Mouse (Mus musculus): ENCODE data around the gene Tlr12.

GRCm38 (mm10) chr4:128664002-128664401 is 45.6 kb upstream of the Tlr12 start:
- TF ChIP-seq CTCF (IDR thresholded peaks at IDR 0.05; ENCODE audit: control insufficient read depth, insufficient read depth, low read length) (no peak), POLR2A (IDR thresholded peaks at IDR 0.05; ENCODE audit: borderline replicate concordance, control insufficient read depth, low read depth, low read length) (no peak)
